Mouse (Mus musculus) kidney, postnatal 14 days (tissue): ENCODE data around the gene Vax2.

Source experiments
- DNase-seq: peaks from one replicate; pipeline ENCODE4 v3.0.0; 2022; ENCODE audit warnings: mixed read lengths

The Vax2 gene

GRCm38 (mm10) chr6:83713271-83714136 lies 2.4 kb downstream of the Vax2 start:
- no peak for DNase-seq

DNA sequence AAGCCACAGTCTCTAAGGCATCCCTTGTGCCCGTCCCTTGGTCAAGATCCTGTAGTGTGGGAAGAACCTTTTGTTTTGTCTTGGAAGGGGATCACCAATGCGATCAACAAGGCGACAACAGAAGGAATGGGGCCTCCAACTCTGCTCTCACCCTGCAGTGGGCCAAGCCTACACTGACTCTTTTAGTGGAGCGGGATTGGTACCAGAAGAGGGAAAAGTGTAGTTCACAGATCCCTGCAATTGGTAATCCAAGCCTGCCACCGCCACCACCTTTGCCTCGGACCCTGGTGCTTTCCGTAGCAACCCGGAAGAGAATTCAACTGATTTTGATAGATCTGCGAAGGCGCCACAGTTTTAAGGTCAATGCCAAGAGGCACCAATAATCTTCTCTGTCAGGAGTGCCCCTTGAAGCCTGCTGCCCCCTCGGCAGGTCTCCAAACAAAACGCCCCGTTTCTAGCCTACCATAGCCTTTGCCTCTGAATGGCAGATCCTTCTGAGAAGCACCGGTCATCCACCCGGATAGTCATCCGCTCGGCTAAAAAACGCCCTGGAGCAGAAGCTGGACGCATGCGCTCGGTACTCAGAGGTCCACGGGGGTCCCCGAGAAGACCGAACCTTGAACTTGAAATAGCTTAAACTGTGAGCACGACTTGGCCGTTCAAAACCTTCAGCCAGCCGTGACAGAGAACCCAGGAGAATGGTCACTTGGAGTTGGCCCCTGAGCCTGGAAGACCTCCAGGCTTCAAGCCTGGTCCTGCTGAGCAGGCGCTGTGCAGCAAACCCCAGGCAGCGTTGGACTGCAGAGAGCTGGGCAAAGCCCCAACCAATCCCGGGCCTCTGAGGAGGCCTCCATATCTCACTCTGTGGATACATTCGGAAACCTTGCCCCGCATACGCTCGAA lies 3.4 kb downstream of the Vax2 start:
- DNase-seq: no peak

DNA sequence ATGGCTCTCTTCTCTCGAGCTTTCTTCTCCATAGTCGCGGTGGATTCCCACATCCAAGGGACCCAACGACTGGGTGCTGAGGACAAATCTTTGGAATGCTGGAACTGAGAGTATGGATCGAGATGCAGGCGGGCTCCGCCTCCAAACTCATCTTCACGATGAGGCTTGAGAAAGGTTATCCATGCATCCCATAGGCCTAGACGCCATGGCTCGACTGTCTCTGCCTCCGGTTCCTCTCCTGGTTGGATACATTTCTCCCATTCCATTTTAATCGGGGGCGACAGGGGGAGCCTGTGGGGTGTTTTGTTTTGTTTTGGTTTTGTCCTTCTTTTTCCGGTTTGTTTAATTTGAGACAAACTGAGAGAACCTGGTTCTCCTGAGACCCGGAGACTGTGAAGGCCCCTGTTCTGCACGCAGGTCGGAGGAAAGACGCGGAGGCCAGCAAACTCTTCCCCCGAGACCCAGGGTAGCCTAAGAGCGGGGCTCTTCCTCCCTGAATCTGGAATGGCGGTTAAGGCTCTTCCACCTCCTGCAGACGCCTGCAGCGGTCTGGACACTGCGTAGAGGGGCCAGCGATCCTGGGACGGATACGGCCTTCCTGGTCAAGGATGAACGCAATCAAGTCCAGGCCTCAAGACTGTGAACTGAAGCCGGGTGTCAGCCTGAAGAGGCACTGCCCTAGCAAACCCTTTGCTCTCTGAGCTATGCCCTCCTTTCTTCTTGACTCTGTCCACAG lies 4.6 kb downstream of the Vax2 start:
- no peak for DNase-seq

DNA sequence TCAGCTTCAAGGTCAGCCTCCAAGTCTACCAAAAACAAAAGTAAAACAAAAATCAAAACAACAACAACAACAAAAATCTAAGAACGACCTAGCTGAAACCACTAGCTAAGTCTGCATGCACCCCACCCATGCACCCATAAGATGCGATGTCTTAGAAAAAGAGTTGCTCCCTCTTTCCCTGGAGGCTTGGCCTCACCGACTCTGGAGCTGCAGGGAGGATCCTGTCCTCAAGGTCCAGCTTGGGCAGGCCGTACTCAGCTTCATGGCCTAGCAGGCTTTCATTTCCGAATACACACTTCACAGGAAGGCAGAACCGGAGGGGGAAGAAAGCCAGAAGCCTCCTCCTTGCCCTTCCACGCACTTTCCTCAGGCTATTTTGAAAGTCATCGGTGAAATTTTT lies 6.0 kb downstream of the Vax2 start:
- no peak for DNase-seq

- DNase-seq: no peak
Measured at GRCm38 (mm10) chr6:83722526-83722925, 11.5 kb downstream of the Vax2 start.

DNA sequence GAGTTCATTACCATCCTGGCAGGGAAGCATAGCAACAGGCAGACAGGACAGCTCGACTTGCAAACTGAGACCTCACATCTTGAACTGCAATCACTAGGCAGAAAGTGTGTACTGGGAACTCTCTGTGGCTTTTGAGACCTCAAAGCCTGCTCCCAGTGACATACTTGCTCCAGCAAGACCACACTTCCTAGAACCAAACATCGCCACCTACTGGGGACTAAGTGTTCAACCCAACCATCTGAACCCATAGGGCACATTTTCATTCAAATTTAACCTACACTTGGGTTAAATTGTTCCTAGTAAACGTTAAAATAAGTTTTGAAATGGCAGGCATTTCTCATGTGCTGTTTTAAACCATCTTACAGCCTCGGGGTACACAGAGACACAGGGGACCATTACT lies 16.1 kb downstream of the Vax2 start:
- DNase-seq: no peak

- DNase-seq: no peak
Measured at GRCm38 (mm10) chr6:83728488-83728887, 17.4 kb downstream of the Vax2 start.

GRCm38 (mm10) chr6:83729350-83729970 lies 18.4 kb downstream of the Vax2 start:
- DNase-seq: no peak

DNA sequence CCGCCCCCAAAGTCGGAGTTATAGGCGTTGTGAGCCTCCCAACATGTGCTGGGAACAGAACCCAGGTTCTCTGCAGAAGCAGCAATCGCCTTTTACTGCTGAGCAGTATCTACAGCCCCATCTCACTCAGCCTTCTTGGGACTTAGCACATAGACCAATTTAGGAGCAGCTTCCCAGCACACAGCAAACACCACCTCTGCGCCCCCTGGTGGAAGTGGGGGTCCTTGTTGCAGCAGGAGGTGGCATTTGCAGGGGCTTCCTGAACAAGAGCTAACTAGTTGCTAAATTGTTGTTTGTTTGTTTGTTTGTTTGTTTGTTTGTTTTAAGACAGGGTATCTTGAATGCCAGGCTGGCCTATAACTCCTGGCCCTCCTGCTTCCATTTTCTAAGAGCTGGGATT lies 20.1 kb downstream of the Vax2 start:
- peak; percentile 78 for DNase-seq

- no peak for DNase-seq
Measured at GRCm38 (mm10) chr6:83737311-83737710, 26.2 kb downstream of the Vax2 start.

- DNase-seq: no peak
Measured at GRCm38 (mm10) chr6:83738596-83738995, 27.5 kb downstream of the Vax2 start.

GRCm38 (mm10) chr6:83742761-83743160 lies 31.7 kb downstream of the Vax2 start, which contains the start of gene Atp6v1b1:
Atp6v1b1 (plus strand) TSS chr6:83742990.
- peak; percentile 64 for DNase-seq

- DNase-seq: no peak
Measured at GRCm38 (mm10) chr6:83743212-83743611, 32.1 kb downstream of the Vax2 start.

DNA sequence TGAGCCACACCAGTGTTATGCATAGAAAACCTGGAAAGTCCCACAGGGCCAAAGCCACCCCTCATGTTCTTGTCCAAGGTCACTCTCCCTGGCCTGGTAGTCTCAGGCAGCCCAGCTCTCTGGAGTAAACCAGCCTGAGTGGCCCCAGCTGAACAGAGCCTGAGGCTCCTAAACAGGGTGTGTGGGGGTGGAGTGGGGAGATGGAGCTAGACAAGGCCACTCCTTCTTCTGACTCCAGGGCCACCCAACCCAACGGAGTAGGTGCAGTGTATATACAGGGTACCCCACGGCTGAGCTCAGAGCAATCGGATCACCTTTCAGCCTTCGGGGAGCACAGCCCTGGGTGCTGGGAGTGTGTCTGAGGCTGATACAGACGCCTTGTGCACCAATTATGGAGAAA lies 33.1 kb downstream of the Vax2 start:
- DNase-seq: peak; percentile 73

DNA sequence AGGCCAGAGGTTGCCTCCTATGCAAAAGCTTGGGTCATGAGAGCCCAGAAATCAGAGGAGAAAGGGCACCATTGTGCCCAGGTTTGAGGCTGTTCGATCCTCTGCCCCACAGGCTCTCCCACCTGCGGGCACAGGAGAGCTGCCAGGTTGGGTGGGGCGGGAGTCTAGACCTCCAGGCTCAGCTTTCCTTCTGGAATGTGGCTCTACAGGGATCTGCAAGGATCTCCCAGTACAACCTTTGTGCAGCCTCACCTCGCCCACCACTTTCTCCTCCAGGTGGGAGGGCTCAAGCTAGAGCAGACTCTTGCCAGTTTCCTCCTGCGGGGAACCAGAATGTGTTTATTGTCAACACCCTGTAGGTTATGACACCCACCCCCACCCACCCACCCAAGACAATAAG lies 33.5 kb downstream of the Vax2 start:
- peak; percentile 33 for DNase-seq

GRCm38 (mm10) chr6:83745466-83745865 lies 34.4 kb downstream of the Vax2 start:
- no peak for DNase-seq

GRCm38 (mm10) chr6:83749286-83749685 lies 38.2 kb downstream of the Vax2 start:
- DNase-seq: no peak

DNA sequence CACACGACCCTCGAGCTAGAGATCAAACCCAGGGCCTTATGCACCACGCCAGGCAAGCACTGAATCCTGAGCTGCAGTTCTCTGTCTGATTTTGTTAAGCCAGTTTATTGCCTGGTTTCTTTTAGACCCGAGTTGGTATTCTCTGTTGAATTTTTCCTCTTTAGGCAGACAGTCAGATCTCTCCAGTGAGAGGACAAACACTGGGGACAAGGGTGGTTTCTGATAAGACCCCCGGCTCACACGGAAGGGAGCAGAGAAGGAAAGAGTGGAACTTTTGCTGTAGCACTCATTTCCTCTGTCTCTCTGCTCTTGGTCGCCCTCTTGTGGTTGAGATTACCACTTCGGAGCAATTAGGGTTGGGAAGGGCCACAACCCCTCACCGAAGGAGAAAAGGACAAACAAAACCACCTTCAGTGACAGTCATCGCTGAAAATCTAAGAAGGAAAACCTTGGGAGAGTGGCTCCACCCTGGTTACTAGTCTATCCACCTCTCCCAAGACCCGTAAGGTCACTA lies 39.2 kb downstream of the Vax2 start:
- peak; percentile 65 for DNase-seq

DNA sequence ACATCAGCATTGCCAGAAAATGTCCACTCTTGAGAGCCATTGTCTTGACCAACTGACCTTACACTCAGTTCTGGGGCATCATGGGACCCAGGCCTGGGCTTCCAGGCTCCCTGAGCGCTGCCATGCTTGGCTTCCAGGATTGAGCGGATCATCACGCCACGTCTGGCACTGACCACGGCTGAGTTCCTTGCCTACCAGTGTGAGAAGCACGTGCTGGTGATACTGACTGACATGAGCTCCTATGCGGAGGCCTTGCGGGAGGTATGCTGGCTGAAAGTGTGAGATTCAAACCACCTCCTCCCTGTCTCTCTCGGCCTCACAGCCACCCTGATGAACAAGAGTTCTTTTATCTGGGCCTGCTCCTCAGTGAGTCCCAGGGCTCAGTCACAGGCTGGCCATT lies 45.0 kb downstream of the Vax2 start:
- DNase-seq: no peak

- no peak for DNase-seq
Measured at GRCm38 (mm10) chr6:83762344-83762743, 51.3 kb downstream of the Vax2 start, which contains the start of gene Ankrd53. Ankrd53 (plus strand) TSS chr6:83762644.

- peak; percentile 62 for DNase-seq
Measured at GRCm38 (mm10) chr6:83762880-83763431, 51.9 kb downstream of the Vax2 start.

DNA sequence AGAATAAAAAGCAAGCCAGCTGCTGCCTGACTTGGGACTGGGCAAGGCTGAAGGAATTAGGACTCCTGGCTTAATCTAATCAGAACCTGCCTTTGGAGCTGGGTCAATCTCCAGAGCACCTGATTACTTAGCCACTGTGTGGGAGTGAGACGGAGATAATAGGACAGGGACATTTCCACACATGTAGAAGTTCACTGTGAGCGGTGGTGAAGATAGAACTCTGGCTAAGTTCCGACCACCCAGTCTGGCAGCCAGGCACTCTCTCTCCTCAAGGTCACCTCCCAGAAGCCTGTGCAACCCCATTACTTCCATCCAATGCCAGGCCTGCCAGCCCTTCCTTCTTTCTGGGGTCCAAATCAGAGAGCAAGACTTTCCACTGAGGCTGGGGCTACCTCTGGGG lies 55.9 kb downstream of the Vax2 start:
- DNase-seq: no peak
